Mouse (Mus musculus) CH12.LX (cell line): ENCODE data around the gene Plekha7.

Source experiments
- BHLHE40 ChIP-seq: IDR thresholded peaks from 2 replicates; pipeline ENCODE4 v1.6.1; 2011; ENCODE audit warnings: mild to moderate bottlenecking, low read depth, low read length, improper control_type of control experiment
- CTCF ChIP-seq, 2 experiments: IDR thresholded peaks in 1 of 2; conservative IDR thresholded peaks in 1 of 2; 2 replicates each; pipeline ENCODE4 v1.5.1; 2011 to 2012; ENCODE audit warnings: low read depth in 2 of 2, low read length in 2 of 2, improper control_type of control experiment in 1 of 2, inconsistent platforms in 1 of 2, mild to moderate bottlenecking in 1 of 2, moderate library complexity in 1 of 2
- JUND ChIP-seq: conservative IDR thresholded peaks from 2 replicates; pipeline ENCODE4 v1.6.1; 2011; ENCODE audit warnings: low read depth, low read length, improper control_type of control experiment
- KAT2A ChIP-seq: IDR thresholded peaks from 2 replicates; pipeline ENCODE4 v1.6.1; 2012; ENCODE audit warnings: low read length, improper control_type of control experiment, inconsistent platforms; ENCODE audit not compliant: insufficient replicate concordance
- MAZ ChIP-seq: IDR thresholded peaks from 2 replicates; pipeline ENCODE4 v1.6.1; 2012; ENCODE audit warnings: low read depth, mild to moderate bottlenecking, inconsistent platforms, low read length, improper control_type of control experiment, moderate library complexity
- ZMIZ1 ChIP-seq: IDR thresholded peaks from 2 replicates; pipeline ENCODE4 v1.6.1; 2012; ENCODE audit warnings: low read depth, mild to moderate bottlenecking, inconsistent platforms, low read length, improper control_type of control experiment
- ZNF384 ChIP-seq: IDR thresholded peaks from 2 replicates; pipeline ENCODE4 v1.6.1; 2012; ENCODE audit warnings: low read depth, low read length, improper control_type of control experiment, inconsistent platforms

GRCm38 (mm10) chr7:116252470-116252869 lies 55.7 kb downstream of the Plekha7 start:
- no peak for TF ChIP-seq CTCF (conservative IDR thresholded peaks at IDR 0.05 in 1 of 2, IDR thresholded peaks at IDR 0.05 in 1 of 2; ENCODE audit: low read depth in 2 of 2, low read length in 2 of 2)
- no peak for TF ChIP-seq KAT2A
- TF ChIP-seq BHLHE40, result no peak
- no peak for TF ChIP-seq JUND
- no peak for TF ChIP-seq ZNF384
- no peak for TF ChIP-seq MAZ
- no peak for TF ChIP-seq ZMIZ1
